Mouse (Mus musculus): ENCODE results near the gene Rnf115. TPM values are rescaled to one million over a fixed set of nuclear protein-coding genes. Genes with fewer than 3 reads are reported as not detected.
A peak's percentile ranks its signal among the peaks of the same experiment; 100 is the strongest.

Gene Rnf115
- polyA plus RNA-seq, 1 experiment from 2014 or later = 44.6 TPM

- H3K9me3 ChIP-seq (ENCODE audit: control insufficient read depth, low read length) = no peaks in the 10 kb centered on the region
- H3K9ac ChIP-seq (ENCODE audit: low read length) = no peak overlapping the region
- H3K27ac ChIP-seq (ENCODE audit: low read depth) = no peak overlapping the region
- no peaks in the 10 kb centered on the region for H3K27me3 ChIP-seq (replicated peaks; ENCODE audit: control insufficient read depth, insufficient read depth, low read length)
- no peak for ATAC-seq (replicated peaks; ENCODE audit: low FRiP score, low TSS enrichment, low read depth)
- no peak overlapping the region for H3K4me2 ChIP-seq (ENCODE audit: low read length)
- no peaks in the 10 kb centered on the region for H3K36me3 ChIP-seq (ENCODE audit: control insufficient read depth, insufficient read depth, low read length)
- no peak overlapping the region for H3K4me3 ChIP-seq (ENCODE audit: low read depth, low read length)
- H3K4me1 ChIP-seq (replicated peaks; ENCODE audit: control insufficient read depth, insufficient read depth, low read length) = no peaks in the 10 kb centered on the region; the same call in 1 of the 2 replicates
- no peak for DNase-seq (ENCODE audit: low spot score)
- WGBS = 89% methylated on average over 12 of the region's 12 CpGs
Measured at GRCm38 (mm10) chr3:96824614-96825013, 97.2 kb downstream of the Rnf115 start.

DNA sequence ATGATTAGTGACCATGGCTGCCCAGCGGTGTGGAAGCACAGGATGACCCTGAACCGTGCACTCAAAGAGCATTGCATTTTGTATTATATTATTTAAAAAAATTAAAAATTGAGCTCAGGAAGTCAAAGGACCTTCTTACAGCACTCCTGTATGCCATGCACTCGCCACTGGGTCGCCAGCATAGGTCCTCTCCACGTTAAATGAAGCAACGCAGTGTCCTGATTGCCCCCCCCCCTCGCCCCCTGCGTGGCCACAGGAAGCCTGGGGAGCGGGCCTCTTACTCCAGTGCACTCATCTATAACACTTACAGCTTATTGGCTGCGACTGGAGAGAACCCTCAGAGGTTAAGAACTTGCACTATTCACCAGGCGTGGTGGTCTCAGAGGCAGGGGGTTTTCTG, 97.8 kb downstream of the Rnf115 start:
- 41% methylated on average over 11 of the region's 11 CpGs for WGBS
- ATAC-seq (replicated peaks; ENCODE audit: low FRiP score, low TSS enrichment, low read depth) = no peak

GRCm38 (mm10) chr3:96828308-96828864, 100.9 kb downstream of the Rnf115 start:
- Histone ChIP-seq H3K27ac (ENCODE audit: low read depth) (no peak overlapping the region), H3K36me3 (ENCODE audit: control insufficient read depth, insufficient read depth, low read length) (no peaks in the 10 kb centered on the region), H3K9ac (ENCODE audit: low read length) (no peak overlapping the region), H3K27me3 (replicated peaks; ENCODE audit: control insufficient read depth, insufficient read depth, low read length) (no peaks in the 10 kb centered on the region), H3K4me3 (ENCODE audit: low read depth, low read length) (no peak overlapping the region), H3K9me3 (ENCODE audit: control insufficient read depth, low read length) (no peaks in the 10 kb centered on the region), H3K4me1 (replicated peaks; ENCODE audit: control insufficient read depth, insufficient read depth, low read length) (no peaks in the 10 kb centered on the region; the same call in 1 of the 2 replicates), H3K4me2 (ENCODE audit: low read length) (0 out of 2 replicates have a peak overlapping the region, but pooled peaks have one; percentile 11)
- no peak for ATAC-seq (replicated peaks; ENCODE audit: low FRiP score, low TSS enrichment, low read depth)
- no peak for DNase-seq (ENCODE audit: low spot score)
- 31% methylated on average over 15 of the region's 15 CpGs for WGBS

More for the DNA sequence above, 97.8 kb downstream of the Rnf115 start:
- Histone ChIP-seq H3K4me1 (replicated peaks; ENCODE audit: control insufficient read depth, insufficient read depth, low read length) (no peaks in the 10 kb centered on the region; the same call in 1 of the 2 replicates), H3K36me3 (ENCODE audit: control insufficient read depth, insufficient read depth, low read length) (no peaks in the 10 kb centered on the region), H3K27ac (ENCODE audit: low read depth) (no peak overlapping the region), H3K9me3 (ENCODE audit: control insufficient read depth, low read length) (no peaks in the 10 kb centered on the region), H3K4me3 (ENCODE audit: low read depth, low read length) (no peak overlapping the region), H3K4me2 (ENCODE audit: low read length) (no peak overlapping the region), H3K27me3 (replicated peaks; ENCODE audit: control insufficient read depth, insufficient read depth, low read length) (no peaks in the 10 kb centered on the region), H3K9ac (ENCODE audit: low read length) (no peak overlapping the region)
- DNase-seq (ENCODE audit: low spot score) = no peak

DNA sequence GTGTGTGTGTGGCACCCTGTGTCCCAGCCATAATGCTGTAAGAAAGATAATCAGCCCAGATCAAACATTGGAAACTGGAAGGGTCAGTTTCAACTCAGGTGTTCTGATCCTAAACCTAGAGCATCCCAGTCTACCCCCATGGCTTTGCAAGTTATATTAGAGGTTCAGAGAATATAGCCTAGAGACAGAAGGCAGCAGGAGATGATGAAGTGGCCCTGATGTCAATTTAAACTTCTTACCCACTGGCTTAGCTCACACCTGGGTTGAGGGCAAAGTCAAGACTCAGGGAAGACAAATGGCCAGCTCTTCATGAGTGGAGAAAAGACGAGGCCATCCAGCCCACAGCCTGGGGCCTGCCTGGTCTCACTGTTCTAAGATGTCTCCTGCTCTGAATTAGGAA, 101.5 kb downstream of the Rnf115 start, which contains the start of the genes Pdzk1 and Cd160:
Pdzk1 (plus strand) TSS at position 301 of the 400 bp plus-strand sequence.
Cd160 (minus strand) TSS at position 368 of the 400 bp plus-strand sequence.
- WGBS = 67% methylated on average over 1 of the region's 1 CpGs
- Histone ChIP-seq H3K27ac (ENCODE audit: low read depth) (no peak within 1 kb of the TSS), H3K9ac (ENCODE audit: low read length) (no peak within 1 kb of the TSS), H3K4me2 (ENCODE audit: low read length) (0 out of 2 replicates have a peak within 1 kb of the TSS, but pooled peaks have one; percentile 11), H3K4me1 (replicated peaks; ENCODE audit: control insufficient read depth, insufficient read depth, low read length) (no peaks in the 10 kb centered on the region; the same call in 1 of the 2 replicates), H3K27me3 (replicated peaks; ENCODE audit: control insufficient read depth, insufficient read depth, low read length) (no peaks in the 10 kb centered on the region), H3K4me3 (ENCODE audit: low read depth, low read length) (no peak within 1 kb of the TSS), H3K36me3 (ENCODE audit: control insufficient read depth, insufficient read depth, low read length) (no peaks in the 10 kb centered on the region), H3K9me3 (ENCODE audit: control insufficient read depth, low read length) (no peaks in the 10 kb centered on the region)
- no peak for DNase-seq (ENCODE audit: low spot score)
- no peak for ATAC-seq (replicated peaks; ENCODE audit: low FRiP score, low TSS enrichment, low read depth)

DNA sequence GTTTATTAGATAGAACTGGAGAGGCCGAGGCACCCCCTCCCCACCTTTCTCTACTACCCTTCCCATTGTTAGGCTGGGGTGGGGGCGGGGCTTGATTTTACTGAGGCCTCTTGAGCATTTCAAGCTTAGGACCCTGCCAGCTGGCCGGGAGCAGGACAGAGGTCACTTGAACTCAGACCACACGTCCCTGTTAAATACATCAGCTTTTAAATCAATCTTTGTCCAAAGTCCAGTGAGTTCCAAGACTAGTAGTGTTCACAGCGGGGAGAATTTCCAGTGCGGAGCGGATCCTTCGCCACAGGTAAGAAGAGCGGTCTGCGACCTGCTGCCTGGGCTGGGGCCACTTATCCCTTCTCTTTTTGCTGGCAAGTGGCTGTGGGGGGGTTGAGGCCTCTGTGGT, 102.4 kb downstream of the Rnf115 start:
- Histone ChIP-seq H3K9me3 (ENCODE audit: control insufficient read depth, low read length) (no peaks in the 10 kb centered on the region), H3K36me3 (ENCODE audit: control insufficient read depth, insufficient read depth, low read length) (no peaks in the 10 kb centered on the region), H3K27ac (ENCODE audit: low read depth) (no peak overlapping the region), H3K4me2 (ENCODE audit: low read length) (no peak overlapping the region), H3K4me3 (ENCODE audit: low read depth, low read length) (no peak overlapping the region), H3K4me1 (replicated peaks; ENCODE audit: control insufficient read depth, insufficient read depth, low read length) (no peaks in the 10 kb centered on the region; the same call in 1 of the 2 replicates), H3K27me3 (replicated peaks; ENCODE audit: control insufficient read depth, insufficient read depth, low read length) (no peaks in the 10 kb centered on the region), H3K9ac (ENCODE audit: low read length) (no peak overlapping the region)
- no peak for ATAC-seq (replicated peaks; ENCODE audit: low FRiP score, low TSS enrichment, low read depth)
- DNase-seq (ENCODE audit: low spot score) = no peak
- WGBS = 73% methylated on average over 10 of the region's 10 CpGs

GRCm38 (mm10) chr3:96832930-96833329, 105.5 kb downstream of the Rnf115 start:
- H3K4me3 ChIP-seq (ENCODE audit: low read depth, low read length) = no peak overlapping the region
- 50% methylated on average over 5 of the region's 5 CpGs for WGBS
- H3K9ac ChIP-seq (ENCODE audit: low read length) = no peak overlapping the region
- ATAC-seq (replicated peaks; ENCODE audit: low FRiP score, low TSS enrichment, low read depth) (no peak), DNase-seq (ENCODE audit: low spot score) (no peak)
- H3K27ac ChIP-seq (ENCODE audit: low read depth) = no peak overlapping the region
- no peaks in the 10 kb centered on the region for H3K27me3 ChIP-seq (replicated peaks; ENCODE audit: control insufficient read depth, insufficient read depth, low read length)
- no peaks in the 10 kb centered on the region; the same call in 1 of the 2 replicates for H3K4me1 ChIP-seq (replicated peaks; ENCODE audit: control insufficient read depth, insufficient read depth, low read length)
- no peaks in the 10 kb centered on the region for H3K36me3 ChIP-seq (ENCODE audit: control insufficient read depth, insufficient read depth, low read length)
- no peak overlapping the region for H3K4me2 ChIP-seq (ENCODE audit: low read length)
- H3K9me3 ChIP-seq (ENCODE audit: control insufficient read depth, low read length) = no peaks in the 10 kb centered on the region

DNA sequence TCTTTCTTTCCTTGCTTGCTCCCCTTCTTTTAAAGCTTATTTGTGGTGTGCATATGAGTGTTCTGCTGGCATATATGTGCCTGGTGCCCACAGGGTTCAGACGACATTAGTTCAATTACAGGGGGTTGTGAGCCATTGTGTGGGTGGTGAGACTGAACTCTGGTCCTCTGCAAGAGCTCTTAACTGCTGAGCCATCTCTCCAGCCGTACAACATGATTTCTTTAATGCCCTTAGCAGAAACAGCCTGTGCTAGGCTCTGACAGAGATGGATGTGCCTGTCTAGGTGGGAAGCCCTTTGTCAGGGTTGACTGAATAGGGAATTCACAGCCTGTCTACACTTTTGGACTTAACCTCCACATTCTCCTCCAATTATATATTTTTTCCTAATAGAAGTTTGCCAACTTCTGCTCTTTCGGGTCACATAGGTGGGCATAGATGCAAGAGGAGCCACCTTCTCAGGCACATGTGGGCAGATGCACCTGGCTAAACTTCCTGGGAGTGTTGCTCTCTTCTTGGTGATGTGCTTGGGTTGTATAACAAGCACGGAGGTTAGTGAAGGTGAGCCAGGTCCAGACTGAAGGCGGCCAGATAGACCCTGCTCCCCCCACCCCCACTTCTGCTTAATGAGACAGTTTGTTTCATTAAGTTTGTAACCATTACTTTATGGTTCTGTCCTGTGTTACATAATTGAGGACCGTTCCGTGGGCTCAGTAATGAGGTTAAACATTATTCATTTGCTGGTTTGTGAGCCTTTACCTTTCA, 107.3 kb downstream of the Rnf115 start:
- Histone ChIP-seq H3K36me3 (ENCODE audit: control insufficient read depth, insufficient read depth, low read length) (no peaks in the 10 kb centered on the region), H3K4me2 (ENCODE audit: low read length) (no peak overlapping the region), H3K9ac (ENCODE audit: low read length) (no peak overlapping the region), H3K9me3 (ENCODE audit: control insufficient read depth, low read length) (no peaks in the 10 kb centered on the region), H3K4me1 (replicated peaks; ENCODE audit: control insufficient read depth, insufficient read depth, low read length) (no peaks in the 10 kb centered on the region), H3K27ac (ENCODE audit: low read depth) (no peak overlapping the region), H3K27me3 (replicated peaks; ENCODE audit: control insufficient read depth, insufficient read depth, low read length) (no peaks in the 10 kb centered on the region), H3K4me3 (ENCODE audit: low read depth, low read length) (no peak overlapping the region)
- no peak for DNase-seq (ENCODE audit: low spot score)
- ATAC-seq (replicated peaks; ENCODE audit: low FRiP score, low TSS enrichment, low read depth) = no peak
- 74% methylated on average over 7 of the region's 7 CpGs for WGBS

DNA sequence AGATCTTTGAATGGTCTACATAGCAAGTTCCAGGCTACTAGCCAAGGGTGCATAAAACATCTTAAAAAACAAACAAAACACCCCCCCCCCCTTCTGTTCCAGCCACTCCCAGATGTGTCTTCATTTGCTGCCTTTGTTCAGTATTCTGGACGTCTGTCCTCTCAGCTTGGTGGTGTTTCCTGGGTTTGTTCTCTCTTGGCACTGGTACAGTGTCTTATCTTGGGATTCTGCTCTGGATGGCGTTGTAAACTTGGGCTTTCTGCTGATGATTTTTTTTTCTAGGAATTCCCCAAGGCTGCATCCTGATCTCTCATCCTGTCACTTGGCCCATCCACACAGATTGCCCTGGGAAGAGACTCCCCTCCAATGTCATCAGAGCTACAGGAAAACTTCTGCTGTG, 109.0 kb downstream of the Rnf115 start:
- Histone ChIP-seq H3K4me1 (replicated peaks; ENCODE audit: control insufficient read depth, insufficient read depth, low read length) (no peaks in the 10 kb centered on the region), H3K9me3 (ENCODE audit: control insufficient read depth, low read length) (no peaks in the 10 kb centered on the region), H3K4me3 (ENCODE audit: low read depth, low read length) (no peak overlapping the region), H3K9ac (ENCODE audit: low read length) (no peak overlapping the region), H3K27ac (ENCODE audit: low read depth) (no peak overlapping the region), H3K4me2 (ENCODE audit: low read length) (no peak overlapping the region), H3K27me3 (replicated peaks; ENCODE audit: control insufficient read depth, insufficient read depth, low read length) (no peaks in the 10 kb centered on the region), H3K36me3 (ENCODE audit: control insufficient read depth, insufficient read depth, low read length) (no peaks in the 10 kb centered on the region)
- no peak for ATAC-seq (replicated peaks; ENCODE audit: low FRiP score, low TSS enrichment, low read depth)
- WGBS = 58% methylated on average over 2 of the region's 2 CpGs
- DNase-seq (ENCODE audit: low spot score) = no peak
